Comparison of ENCODE assay signal across 8 mouse cellular contexts in genomic region chr12:69197378-69198163, GRCm38 (mm10). TPM values are rescaled to one million over a fixed set of nuclear protein-coding genes. Genes with fewer than 3 reads are reported as not detected.
DNase-seq lines count a peak whose midpoint lies in the region; ATAC-seq and TF ChIP-seq lines count a peak whose summit lies in the region.

No protein-coding gene starts in this region.

- TF ChIP-seq POLR2A in bone marrow macrophage, adult 2 months (IDR thresholded peaks at IDR 0.05; ENCODE audit: borderline replicate concordance, low read depth, low read length): no peak
- no peak for TF ChIP-seq POLR2A in lung, adult 2 months (IDR thresholded peaks at IDR 0.05; ENCODE audit: borderline replicate concordance, extremely low read depth, low read depth, low read length)
- TF ChIP-seq POLR2A in testis, adult 2 months (IDR thresholded peaks at IDR 0.05; ENCODE audit: control insufficient read depth, low read depth, low read length): peak; percentile 34; the same call in 1 of the 2 replicates

- H3K4me2 ChIP-seq in heart, embryonic 14.5 days (ENCODE audit: low read length): peak overlapping the region; percentile 94
- H3K4me2 ChIP-seq in kidney, postnatal 0 days (ENCODE audit: low read length): peak overlapping the region; percentile 71
- H3K4me2 ChIP-seq in neural tube, embryonic 14.5 days (ENCODE audit: low read depth, low read length): peak overlapping the region; percentile 97

- H3K4me3 ChIP-seq in E14TG2a.4 (replicated peaks; ENCODE audit: low read length): peak overlapping the region; percentile 94
- H3K4me3 ChIP-seq in bone marrow macrophage, adult 2 months (ENCODE audit: insufficient read depth, low read length): peak overlapping the region; percentile 94
- H3K4me3 ChIP-seq in erythroblast, embryonic 14.5 days (replicated peaks): peak overlapping the region; percentile 70
- peak overlapping the region; percentile 74 to 98 for H3K4me3 ChIP-seq in heart, embryonic 14.5 days (ENCODE audit: control insufficient read depth in 1 of 2, insufficient read depth in 1 of 2, low read depth in 1 of 2, low read length in 2 of 2)
- peak overlapping the region; percentile 92 for H3K4me3 ChIP-seq in kidney, postnatal 0 days (replicated peaks; ENCODE audit: low read depth, low read length)
- H3K4me3 ChIP-seq in lung, adult 2 months (replicated peaks; ENCODE audit: extremely low read depth, low read depth, low read length): peak overlapping the region; percentile 86
- H3K4me3 ChIP-seq in neural tube, embryonic 14.5 days (ENCODE audit: low read depth, low read length): peak overlapping the region; percentile 94
- peak overlapping the region; percentile 92 for H3K4me3 ChIP-seq in testis, adult 2 months (ENCODE audit: control insufficient read depth, low read depth, low read length)

- WGBS in heart, embryonic 14.5 days: under 1% methylated on average over 94 of the region's 94 CpGs
- under 1% methylated on average over 91 of the region's 94 CpGs for WGBS in kidney, postnatal 0 days
- 1% methylated on average over 86 of the region's 94 CpGs for WGBS in lung, adult 2 months
- WGBS in neural tube, embryonic 14.5 days: under 1% methylated on average over 86 of the region's 94 CpGs

- peak overlapping the region; percentile 55 for H3K27ac ChIP-seq in bone marrow macrophage, adult 2 months (ENCODE audit: insufficient read depth, low read depth, low read length)
- H3K27ac ChIP-seq in heart, embryonic 14.5 days (replicated peaks in 1 of 2; ENCODE audit: control insufficient read depth in 1 of 2, insufficient read depth in 1 of 2, low read depth in 2 of 2, low read length in 2 of 2): peak overlapping the region; percentile 87 to 93
- peak overlapping the region; percentile 91 for H3K27ac ChIP-seq in kidney, postnatal 0 days
- H3K27ac ChIP-seq in neural tube, embryonic 14.5 days (ENCODE audit: low read depth, low read length): peak overlapping the region; percentile 93
- H3K27ac ChIP-seq in testis, adult 2 months (ENCODE audit: control insufficient read depth, insufficient read depth, low read depth, low read length): peak overlapping the region; percentile 98

- H3K4me1 ChIP-seq in E14TG2a.4 (replicated peaks; ENCODE audit: low read depth, low read length): peaks cover 36% of the 10 kb centered on the region
- peaks cover 12% of the 10 kb centered on the region for H3K4me1 ChIP-seq in bone marrow macrophage, adult 2 months (ENCODE audit: control insufficient read depth, insufficient read depth, low read length)
- H3K4me1 ChIP-seq in erythroblast, embryonic 14.5 days (ENCODE audit: control insufficient read depth): peaks cover 40% of the 10 kb centered on the region
- H3K4me1 ChIP-seq in heart, embryonic 14.5 days (ENCODE audit: control insufficient read depth in 2 of 2, insufficient read depth in 2 of 2, low read length in 2 of 2): peaks cover 0 to 19% of the 10 kb centered on the region in 2 experiments; a peak in 3 of 4 replicates
- peaks cover 8% of the 10 kb centered on the region for H3K4me1 ChIP-seq in kidney, postnatal 0 days (replicated peaks; ENCODE audit: insufficient read depth, low read length)
- H3K4me1 ChIP-seq in lung, adult 2 months (ENCODE audit: control insufficient read depth, insufficient read depth, low read length): peaks cover 3% of the 10 kb centered on the region
- peaks cover 19% of the 10 kb centered on the region; the same call in 1 of the 2 replicates for H3K4me1 ChIP-seq in neural tube, embryonic 14.5 days (ENCODE audit: control insufficient read depth, insufficient read depth, low read length)
- H3K4me1 ChIP-seq in testis, adult 2 months (ENCODE audit: control insufficient read depth, insufficient read depth, low read length): peaks cover 4% of the 10 kb centered on the region

- peak; percentile 36 for DNase-seq in kidney, postnatal 0 days (ENCODE audit: low spot score)
- DNase-seq in lung, adult 2 months: peak; percentile 59

- no peak for TF ChIP-seq CTCF in E14TG2a.4 (conservative IDR thresholded peaks at IDR 0.05; ENCODE audit: low read length)
- no peak for TF ChIP-seq CTCF in bone marrow macrophage, adult 2 months (IDR thresholded peaks at IDR 0.05; ENCODE audit: low read depth, low read length)
- no peak for TF ChIP-seq CTCF in kidney, postnatal 0 days (IDR thresholded peaks at IDR 0.05; ENCODE audit: low read depth)
- TF ChIP-seq CTCF in lung, adult 2 months (IDR thresholded peaks at IDR 0.05; ENCODE audit: insufficient read depth, low read length): no peak
- TF ChIP-seq CTCF in testis, adult 2 months (IDR thresholded peaks at IDR 0.05; ENCODE audit: control insufficient read depth, insufficient read depth, insufficient replicate concordance, low read depth, low read length): no peak

- peaks cover 35% of the 10 kb centered on the region for H3K36me3 ChIP-seq in E14TG2a.4 (ENCODE audit: insufficient read depth, low read length)
- peaks cover 49% of the 10 kb centered on the region for H3K36me3 ChIP-seq in erythroblast, embryonic 14.5 days (ENCODE audit: control insufficient read depth)
- peaks cover 40% of the 10 kb centered on the region for H3K36me3 ChIP-seq in heart, embryonic 14.5 days (ENCODE audit: control insufficient read depth, insufficient read depth, low read length)
- H3K36me3 ChIP-seq in kidney, postnatal 0 days (ENCODE audit: insufficient read depth, low read length): peaks cover 9% of the 10 kb centered on the region; the same call in 1 of the 2 replicates
- H3K36me3 ChIP-seq in neural tube, embryonic 14.5 days (ENCODE audit: control insufficient read depth, insufficient read depth, low read length): no peaks in the 10 kb centered on the region; the same call in 1 of the 2 replicates
- no peaks in the 10 kb centered on the region; the same call in 1 of the 2 replicates for H3K36me3 ChIP-seq in testis, adult 2 months (ENCODE audit: control insufficient read depth, insufficient read depth, low read length)

- H3K9ac ChIP-seq in heart, embryonic 14.5 days (ENCODE audit: low read length): peak overlapping the region; percentile 92
- H3K9ac ChIP-seq in kidney, postnatal 0 days (ENCODE audit: low read depth, low read length): peak overlapping the region; percentile 83
- H3K9ac ChIP-seq in neural tube, embryonic 14.5 days (replicated peaks; ENCODE audit: low read depth, low read length): peak overlapping the region; percentile 83

- ATAC-seq in heart, embryonic 14.5 days (ENCODE audit: insufficient number of reproducible peaks, insufficient read depth, low FRiP score, low read depth): peak; percentile 69
- ATAC-seq in kidney, postnatal 0 days (replicated peaks; ENCODE audit: low FRiP score, low read depth): peak; percentile 65
- ATAC-seq in neural tube, embryonic 14.5 days (ENCODE audit: low read depth): peak; percentile 79

- peaks cover 6% of the 10 kb centered on the region; the same call in 1 of the 2 replicates for H3K27me3 ChIP-seq in E14TG2a.4 (ENCODE audit: insufficient read depth, low read length)
- no peaks in the 10 kb centered on the region for H3K27me3 ChIP-seq in erythroblast, embryonic 14.5 days (ENCODE audit: control insufficient read depth)
- no peaks in the 10 kb centered on the region for H3K27me3 ChIP-seq in heart, embryonic 14.5 days (ENCODE audit: control insufficient read depth, insufficient read depth, low read length)
- no peaks in the 10 kb centered on the region for H3K27me3 ChIP-seq in kidney, postnatal 0 days (ENCODE audit: insufficient read depth, low read length)
- no peaks in the 10 kb centered on the region for H3K27me3 ChIP-seq in neural tube, embryonic 14.5 days (ENCODE audit: control insufficient read depth, insufficient read depth, low read length)
- H3K27me3 ChIP-seq in testis, adult 2 months (ENCODE audit: control insufficient read depth, insufficient read depth, low read length): no peaks in the 10 kb centered on the region

- no peaks in the 10 kb centered on the region for H3K9me3 ChIP-seq in E14TG2a.4 (ENCODE audit: low read length)
- H3K9me3 ChIP-seq in erythroblast, embryonic 14.5 days (ENCODE audit: control insufficient read depth, low read length): no peaks in the 10 kb centered on the region
- H3K9me3 ChIP-seq in heart, embryonic 14.5 days (ENCODE audit: control insufficient read depth, low read length): no peaks in the 10 kb centered on the region
- no peaks in the 10 kb centered on the region for H3K9me3 ChIP-seq in kidney, postnatal 0 days (replicated peaks; ENCODE audit: low read length)
- no peaks in the 10 kb centered on the region for H3K9me3 ChIP-seq in neural tube, embryonic 14.5 days (ENCODE audit: control insufficient read depth, low read length)

RNA-seq across cellular contexts. Expression of gene Dnaaf2, which starts 0.7 kb away (rescaled TPM):
- polyA plus RNA-seq in bone marrow macrophage, adult 2 months (2012; ENCODE audit: insufficient read depth, insufficient read length, missing spikeins): 1.6 and 2.1 TPM in 2 replicates
- polyA plus RNA-seq in erythroblast, embryonic 14.5 days (2012): 1.6 and 2.3 TPM in 2 replicates
- polyA plus RNA-seq in heart, embryonic 14.5 days (2014; fragmentation: Nextera tagmentation; extraction: Ambion mirVana): 6.7 and 7.7 TPM in 2 replicates
- 7.4 and 7.5 TPM in 2 replicates for polyA plus RNA-seq in kidney, postnatal 0 days (2015; fragmentation: Nextera tagmentation; extraction: Ambion mirVana)
- 4.0 and 5.0 TPM in 2 replicates for polyA plus RNA-seq in lung, adult 2 months (2012; rRNA removed)
- polyA plus RNA-seq in neural tube, embryonic 14.5 days (2014; fragmentation: Nextera tagmentation; extraction: Ambion mirVana): 6.8 and 7.3 TPM in 2 replicates
- 22.3 and 28.3 TPM in 2 replicates for polyA plus RNA-seq in testis, adult 2 months (2012; rRNA removed)

RNA-seq across cellular contexts. Expression of gene Gm49383, which starts 0.7 kb away (rescaled TPM):
- polyA plus RNA-seq in bone marrow macrophage, adult 2 months (2012; ENCODE audit: insufficient read depth, insufficient read length, missing spikeins): 3.6 and 4.5 TPM in 2 replicates
- not detected in 2 replicates for polyA plus RNA-seq in erythroblast, embryonic 14.5 days (2012)
- polyA plus RNA-seq in heart, embryonic 14.5 days (2014; fragmentation: Nextera tagmentation; extraction: Ambion mirVana): 12.0 and 13.2 TPM in 2 replicates
- 15.2 and 19.8 TPM in 2 replicates for polyA plus RNA-seq in kidney, postnatal 0 days (2015; fragmentation: Nextera tagmentation; extraction: Ambion mirVana)
- polyA plus RNA-seq in lung, adult 2 months (2012; rRNA removed): 0.21 TPM in 1 of 2 replicates, not detected in the other
- polyA plus RNA-seq in neural tube, embryonic 14.5 days (2014; fragmentation: Nextera tagmentation; extraction: Ambion mirVana): 9.9 and 11.8 TPM in 2 replicates
- polyA plus RNA-seq in testis, adult 2 months (2012; rRNA removed): 0.11 TPM in 1 of 2 replicates, not detected in the other

RNA-seq across cellular contexts. Expression of gene Gm49384, which starts 6.5 kb away (rescaled TPM):
- 10.5 and 10.6 TPM in 2 replicates for polyA plus RNA-seq in bone marrow macrophage, adult 2 months (2012; ENCODE audit: insufficient read depth, insufficient read length, missing spikeins)
- not detected in 2 replicates for polyA plus RNA-seq in erythroblast, embryonic 14.5 days (2012)
- polyA plus RNA-seq in heart, embryonic 14.5 days (2014; fragmentation: Nextera tagmentation; extraction: Ambion mirVana): 12.0 and 13.4 TPM in 2 replicates
- polyA plus RNA-seq in kidney, postnatal 0 days (2015; fragmentation: Nextera tagmentation; extraction: Ambion mirVana): 17.1 and 19.2 TPM in 2 replicates
- not detected in 2 replicates for polyA plus RNA-seq in lung, adult 2 months (2012; rRNA removed)
- polyA plus RNA-seq in neural tube, embryonic 14.5 days (2014; fragmentation: Nextera tagmentation; extraction: Ambion mirVana): 9.0 and 9.1 TPM in 2 replicates
- polyA plus RNA-seq in testis, adult 2 months (2012; rRNA removed): 0.11 and 0.20 TPM in 2 replicates

RNA-seq across cellular contexts. Expression of gene Mgat2, which starts 13.6 kb away (rescaled TPM):
- 58.3 and 60.4 TPM in 2 replicates for polyA plus RNA-seq in bone marrow macrophage, adult 2 months (2012; ENCODE audit: insufficient read depth, insufficient read length, missing spikeins)
- polyA plus RNA-seq in erythroblast, embryonic 14.5 days (2012): 0.73 and 0.90 TPM in 2 replicates
- polyA plus RNA-seq in heart, embryonic 14.5 days (2014; fragmentation: Nextera tagmentation; extraction: Ambion mirVana): 38.8 and 44.6 TPM in 2 replicates
- polyA plus RNA-seq in kidney, postnatal 0 days (2015; fragmentation: Nextera tagmentation; extraction: Ambion mirVana): 70.0 and 81.5 TPM in 2 replicates
- polyA plus RNA-seq in lung, adult 2 months (2012; rRNA removed): 16.4 and 19.4 TPM in 2 replicates
- 36.8 and 40.5 TPM in 2 replicates for polyA plus RNA-seq in neural tube, embryonic 14.5 days (2014; fragmentation: Nextera tagmentation; extraction: Ambion mirVana)
- polyA plus RNA-seq in testis, adult 2 months (2012; rRNA removed): 10.2 and 12.0 TPM in 2 replicates

RNA-seq across cellular contexts. Expression of gene Rpl36al, which starts 13.7 kb away (rescaled TPM):
- polyA plus RNA-seq in bone marrow macrophage, adult 2 months (2012; ENCODE audit: insufficient read depth, insufficient read length, missing spikeins): 390 and 430 TPM in 2 replicates
- polyA plus RNA-seq in erythroblast, embryonic 14.5 days (2012): 6.1 and 7.3 TPM in 2 replicates
- polyA plus RNA-seq in heart, embryonic 14.5 days (2014; fragmentation: Nextera tagmentation; extraction: Ambion mirVana): 519 and 551 TPM in 2 replicates
- polyA plus RNA-seq in kidney, postnatal 0 days (2015; fragmentation: Nextera tagmentation; extraction: Ambion mirVana): 734 and 768 TPM in 2 replicates
- polyA plus RNA-seq in lung, adult 2 months (2012; rRNA removed): 93.5 and 107 TPM in 2 replicates
- polyA plus RNA-seq in neural tube, embryonic 14.5 days (2014; fragmentation: Nextera tagmentation; extraction: Ambion mirVana): 381 and 387 TPM in 2 replicates
- 144 and 183 TPM in 2 replicates for polyA plus RNA-seq in testis, adult 2 months (2012; rRNA removed)

Comparison
In these comparisons a context has a peak if more than half of its experiments do, and no peak if none do; other contexts are left out.
1. Peak in every context shown above with its lines: DNase-seq, ATAC-seq, H3K4me3 ChIP-seq and H3K27ac ChIP-seq.